Mouse (Mus musculus) neural tube, embryonic 11.5 days (tissue): ENCODE measurements around the gene Asb5. TPM values are rescaled to one million over a fixed set of nuclear protein-coding genes. Genes with fewer than 3 reads are reported as not detected.
"Not testable (repeated sequence)": the region's sequence is repeated elsewhere in the genome, so short reads cannot be mapped to it uniquely, and the experiment has no call there.

Experiments used
- ATAC-seq: fragments of 200-750 bp; cut with Nextera tagmentation; 2 replicates; pipeline ENCODE4 v1.8.0; 2017; ENCODE audit warnings: moderate number of reproducible peaks, mild to moderate bottlenecking, moderate TSS enrichment, moderate library complexity; ENCODE audit not compliant: insufficient read depth, low FRiP score, low TSS enrichment
- DNase-seq: peaks from one replicate; pipeline ENCODE4 v3.0.0-alpha.2; 2015; ENCODE audit warnings: low spot score
- H3K27ac ChIP-seq: fragments of 300-500 bp; sonication (generic); 2 replicates; pipeline ENCODE4 v1.5.1; 2014; ENCODE audit warnings: low read depth, mild to moderate bottlenecking, low read length
- H3K27me3 ChIP-seq: fragments of 300-500 bp; sonication (generic); 2 replicates; pipeline ENCODE4 v1.6.1; 2014; ENCODE audit warnings: mild to moderate bottlenecking, low read length, mixed read lengths; ENCODE audit not compliant: control insufficient read depth, insufficient read depth
- H3K36me3 ChIP-seq: fragments of 300-500 bp; sonication (generic); 2 replicates; pipeline ENCODE4 v1.6.1; 2014; ENCODE audit warnings: mild to moderate bottlenecking, low read length, moderate library complexity, mixed read lengths; ENCODE audit not compliant: control insufficient read depth, insufficient read depth
- H3K4me1 ChIP-seq: fragments of 300-500 bp; sonication (generic); 2 replicates; pipeline ENCODE4 v1.6.1; 2014; ENCODE audit warnings: low read length, mixed read lengths; ENCODE audit not compliant: control insufficient read depth, insufficient read depth
- H3K4me2 ChIP-seq: fragments of 300-500 bp; sonication (generic); 2 replicates; pipeline ENCODE4 v1.6.1; 2014; ENCODE audit warnings: low read depth, mild to moderate bottlenecking, moderate library complexity
- H3K4me3 ChIP-seq: fragments of 300-500 bp; sonication (generic); 2 replicates; pipeline ENCODE4 v1.5.1; 2014; ENCODE audit warnings: low read depth, low read length
- H3K9ac ChIP-seq: fragments of 300-500 bp; sonication (generic); 2 replicates; pipeline ENCODE4 v1.6.1; 2014; ENCODE audit warnings: mild to moderate bottlenecking, low read length
- H3K9me3 ChIP-seq: fragments of 300-500 bp; sonication (generic); 2 replicates; pipeline ENCODE4 v1.6.1; 2016; ENCODE audit warnings: low read length; ENCODE audit not compliant: control insufficient read depth
- WGBS: fragments of 180-500 bp; shearing (Covaris S2); extraction: QIAGEN DNeasy Blood & Tissue Kit; methylation state at CpG from one replicate; pipeline ENCODE4 v1.1.7; 2014; 5-methylcytosine and 5-hydroxymethylcytosine counted together
- polyA plus RNA-seq: library from polyadenylated mRNA; unstranded; fragments of >200 nt; fragmentation: Nextera tagmentation; extraction: Ambion mirVana; gene quantifications from 2 replicates; pipeline ENCODE4 v1.2.1, GENCODE M21; 2014

The Asb5 gene
- polyA plus RNA-seq, 1 experiment from 2014 or later = 4.7 TPM

DNA sequence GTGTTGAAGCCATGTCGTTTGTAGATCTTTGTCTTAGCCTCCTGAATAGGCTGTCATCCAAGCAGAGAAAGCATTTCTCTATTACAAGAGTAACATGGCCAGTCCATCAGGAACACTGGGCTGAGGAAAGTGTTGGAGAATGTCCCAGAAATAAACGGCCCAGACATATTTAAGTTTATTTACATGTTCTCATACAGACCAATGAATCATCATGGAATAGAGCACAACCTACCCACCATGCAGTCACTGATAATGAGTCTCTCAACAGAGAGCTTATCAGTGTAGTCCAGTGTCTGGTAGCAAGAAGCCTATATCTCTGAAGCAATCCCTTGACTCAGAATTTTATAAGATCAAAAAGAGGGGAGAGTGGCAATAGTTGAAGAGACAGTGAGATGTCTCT lies 24.3 kb upstream of the Asb5 start:
- no peaks in the 10 kb centered on the region for H3K27me3 ChIP-seq
- WGBS = 63% methylated on average over 2 of the region's 2 CpGs
- H3K27ac ChIP-seq = no peak overlapping the region
- H3K9me3 ChIP-seq = no peaks in the 10 kb centered on the region
- no peaks in the 10 kb centered on the region for H3K36me3 ChIP-seq
- H3K4me2 ChIP-seq = no peak overlapping the region
- H3K4me1 ChIP-seq = no peaks in the 10 kb centered on the region
- no peak overlapping the region for H3K9ac ChIP-seq
- no peak overlapping the region for H3K4me3 ChIP-seq
- no peak for ATAC-seq
- DNase-seq = no peak

GRCm38 (mm10) chr8:54507428-54508095 lies 21.8 kb upstream of the Asb5 start:
- H3K4me3 ChIP-seq = no peak overlapping the region
- peak; percentile 64 for ATAC-seq
- H3K9ac ChIP-seq = no peak overlapping the region
- WGBS = 37% methylated on average over 6 of the region's 6 CpGs
- DNase-seq = peak; percentile 71
- H3K9me3 ChIP-seq = no peaks in the 10 kb centered on the region
- no peaks in the 10 kb centered on the region for H3K36me3 ChIP-seq
- no peaks in the 10 kb centered on the region for H3K4me1 ChIP-seq
- H3K4me2 ChIP-seq = no peak overlapping the region
- no peak overlapping the region for H3K27ac ChIP-seq
- no peaks in the 10 kb centered on the region for H3K27me3 ChIP-seq

GRCm38 (mm10) chr8:54508096-54508456 lies 21.3 kb upstream of the Asb5 start:
- WGBS = 14% methylated on average over 1 of the region's 1 CpGs
- Histone ChIP-seq H3K4me3 (no peak overlapping the region), H3K36me3 (no peaks in the 10 kb centered on the region), H3K9me3 (no peaks in the 10 kb centered on the region), H3K27me3 (no peaks in the 10 kb centered on the region), H3K27ac (no peak overlapping the region), H3K9ac (no peak overlapping the region), H3K4me2 (no peak overlapping the region), H3K4me1 (no peaks in the 10 kb centered on the region)
- ATAC-seq (no peak), DNase-seq (no peak)

- 6% methylated on average over 9 of the region's 11 CpGs for WGBS
- Histone ChIP-seq H3K27ac (no peak overlapping the region), H3K9me3 (no peaks in the 10 kb centered on the region), H3K36me3 (no peaks in the 10 kb centered on the region), H3K27me3 (no peaks in the 10 kb centered on the region), H3K4me2 (peak overlapping the region; percentile 36), H3K4me3 (peak overlapping the region; percentile 4; the same call in 1 of the 2 replicates), H3K4me1 (no peaks in the 10 kb centered on the region), H3K9ac (no peak overlapping the region)
- no peak for DNase-seq
- ATAC-seq = peak; percentile 40; the same call in 1 of the 2 replicates
Observed at GRCm38 (mm10) chr8:54508814-54509213, 20.6 kb upstream of the Asb5 start.

DNA sequence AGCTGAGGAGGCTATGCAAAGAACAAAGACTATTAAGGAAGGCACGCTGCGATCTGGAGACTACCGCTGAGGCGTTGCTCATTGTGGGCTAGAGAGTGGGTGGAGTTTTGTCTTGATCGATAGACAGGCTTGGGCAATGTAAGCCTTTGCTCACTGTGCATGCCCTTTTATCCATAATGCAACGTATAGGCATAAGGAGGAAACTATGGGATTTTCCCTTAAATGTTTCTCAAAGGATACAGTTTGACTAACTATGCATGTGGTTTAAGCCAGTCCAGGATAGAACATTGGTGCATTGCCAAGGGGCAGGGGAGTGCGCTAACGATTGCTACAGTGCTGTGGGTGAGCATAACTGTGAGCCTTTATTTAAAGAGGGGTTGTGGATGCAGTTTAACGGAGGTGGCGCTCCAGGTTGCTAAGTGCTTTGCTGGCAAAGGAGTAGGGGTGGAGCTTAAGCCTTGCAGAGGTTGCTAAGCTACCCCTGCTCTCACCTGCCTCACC lies 20.1 kb upstream of the Asb5 start:
- DNase-seq (peak; percentile 45), ATAC-seq (peak; percentile 62)
- Histone ChIP-seq H3K4me2 (peak overlapping the region; percentile 27), H3K27ac (no peak overlapping the region), H3K9me3 (no peaks in the 10 kb centered on the region), H3K4me3 (peak overlapping the region; percentile 4), H3K9ac (no peak overlapping the region), H3K27me3 (no peaks in the 10 kb centered on the region), H3K36me3 (no peaks in the 10 kb centered on the region), H3K4me1 (no peaks in the 10 kb centered on the region)
- 7% methylated on average over 10 of the region's 10 CpGs for WGBS

GRCm38 (mm10) chr8:54511791-54512190 lies 17.6 kb upstream of the Asb5 start:
- H3K36me3 ChIP-seq = no peaks in the 10 kb centered on the region
- H3K27ac ChIP-seq = no peak overlapping the region
- no peak overlapping the region for H3K9ac ChIP-seq
- no peak overlapping the region for H3K4me2 ChIP-seq
- H3K9me3 ChIP-seq = no peaks in the 10 kb centered on the region
- 90% methylated on average over 3 of the region's 3 CpGs for WGBS
- no peak overlapping the region for H3K4me3 ChIP-seq
- H3K4me1 ChIP-seq = no peaks in the 10 kb centered on the region
- ATAC-seq = no peak
- DNase-seq = no peak
- H3K27me3 ChIP-seq = no peaks in the 10 kb centered on the region

GRCm38 (mm10) chr8:54512200-54512599 lies 17.2 kb upstream of the Asb5 start:
- WGBS = 92% methylated on average over 5 of the region's 5 CpGs

GRCm38 (mm10) chr8:54518756-54519460 lies 10.5 kb upstream of the Asb5 start:
- no peaks in the 10 kb centered on the region for H3K27me3 ChIP-seq
- H3K4me1 ChIP-seq = no peaks in the 10 kb centered on the region
- 71% methylated on average over 10 of the region's 10 CpGs for WGBS
- ATAC-seq = no peak
- no peak overlapping the region for H3K4me3 ChIP-seq
- H3K9me3 ChIP-seq = no peaks in the 10 kb centered on the region
- DNase-seq = no peak
- no peak overlapping the region for H3K27ac ChIP-seq
- H3K36me3 ChIP-seq = no peaks in the 10 kb centered on the region
- H3K9ac ChIP-seq = no peak overlapping the region
- no peak overlapping the region for H3K4me2 ChIP-seq

More at GRCm38 (mm10) chr8:54512200-54512599, 17.2 kb upstream of the Asb5 start:
- H3K9ac ChIP-seq, H3K4me2 ChIP-seq, H3K27ac ChIP-seq, ATAC-seq, H3K27me3 ChIP-seq, H3K4me3 ChIP-seq, H3K36me3 ChIP-seq, H3K4me1 ChIP-seq, DNase-seq, H3K9me3 ChIP-seq: not testable (repeated sequence)

DNA sequence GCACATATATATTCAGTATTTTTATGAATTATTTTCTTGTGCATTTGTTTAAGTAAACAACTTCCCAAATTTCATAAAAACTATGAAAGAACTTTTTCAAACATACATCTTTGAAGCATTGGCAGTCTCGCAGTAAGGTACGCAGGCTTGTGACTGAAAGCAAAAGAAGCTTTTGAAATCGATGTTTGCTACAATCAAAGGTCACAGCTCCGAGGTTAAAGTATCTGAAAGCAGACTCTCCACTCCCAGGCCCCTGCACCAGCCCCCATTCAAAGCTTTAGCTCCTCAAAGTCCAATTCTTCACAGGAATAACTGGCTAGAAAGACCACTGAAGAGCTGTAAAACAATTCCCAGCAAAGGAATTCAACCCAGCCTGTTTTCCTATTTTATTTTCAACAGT lies 8.9 kb upstream of the Asb5 start:
- ATAC-seq (no peak), DNase-seq (no peak)
- Histone ChIP-seq H3K27ac (no peak overlapping the region), H3K9ac (no peak overlapping the region), H3K4me3 (no peak overlapping the region), H3K36me3 (no peaks in the 10 kb centered on the region), H3K4me1 (no peaks in the 10 kb centered on the region), H3K4me2 (no peak overlapping the region), H3K27me3 (no peaks in the 10 kb centered on the region), H3K9me3 (no peaks in the 10 kb centered on the region)
- WGBS = 50% methylated on average over 4 of the region's 4 CpGs
